Mouse (Mus musculus) heart, adult 2 months (tissue): ENCODE results near the gene Slc9a9. TPM values are rescaled to one million over a fixed set of nuclear protein-coding genes. Genes with fewer than 3 reads are reported as not detected.

Experiments
- DNase-seq, 2 experiments: peaks; one replicate each; pipeline ENCODE4 v3.0.0; 2021
- H3K27ac ChIP-seq: fragments of 200-600 bp; 2 replicates; pipeline ENCODE4 v1.8.1; 2022
- H3K27me3 ChIP-seq: fragments of 200-500 bp; 2 replicates; pipeline ENCODE4 v1.6.1; 2012; ENCODE audit warnings: mild to moderate bottlenecking, low read length, inconsistent platforms, mixed read lengths; ENCODE audit not compliant: control insufficient read depth, insufficient read depth
- H3K36me3 ChIP-seq: fragments of 200-500 bp; 2 replicates; pipeline ENCODE4 v1.6.1; 2012; ENCODE audit warnings: low read length, inconsistent platforms; ENCODE audit not compliant: control insufficient read depth, insufficient read depth
- H3K4me1 ChIP-seq: fragments of 200-500 bp; 2 replicates; pipeline ENCODE4 v1.6.1; 2011; ENCODE audit warnings: low read length; ENCODE audit not compliant: control insufficient read depth, insufficient read depth
- H3K4me3 ChIP-seq: fragments of 200-600 bp; 2 replicates; pipeline ENCODE4 v1.8.1; 2022
- H3K79me2 ChIP-seq: fragments of 200-500 bp; replicated peaks from 2 replicates; pipeline ENCODE4 v1.6.1; 2012; ENCODE audit warnings: mild to moderate bottlenecking, inconsistent platforms, low read length, moderate library complexity, mixed read lengths; ENCODE audit not compliant: control insufficient read depth, insufficient read depth
- H3K9ac ChIP-seq: fragments of 200-500 bp; 2 replicates; pipeline ENCODE4 v1.6.1; 2012; ENCODE audit warnings: low read depth, mild to moderate bottlenecking, control low read depth, inconsistent platforms, low read length, mixed read lengths
- CTCF ChIP-seq: fragments of 200-600 bp; IDR thresholded peaks from 2 replicates; pipeline ENCODE4 v1.8.1; 2022; ENCODE audit warnings: antibody characterized with exemption, mild to moderate bottlenecking, moderate library complexity
- EP300 ChIP-seq: fragments of 200-500 bp; IDR thresholded peaks from 2 replicates; pipeline ENCODE4 v1.6.1; 2011; ENCODE audit warnings: low read depth, low read length, control low read depth; ENCODE audit not compliant: insufficient read depth
- POLR2A ChIP-seq: fragments of 200-500 bp; IDR thresholded peaks from 2 replicates; pipeline ENCODE4 v1.6.1; 2011; ENCODE audit warnings: mild to moderate bottlenecking, low read depth, low read length, control low read depth; ENCODE audit not compliant: insufficient read depth
- WGBS: fragments of 180-500 bp; shearing (Covaris S2); methylation state at CpG from one replicate; pipeline ENCODE4 v1.1.7; 2018; 5-methylcytosine and 5-hydroxymethylcytosine counted together
- intact Hi-C: fragments of 180-260 bp; cut with DNase I; formaldehyde crosslinking; loops from one replicate; pipeline ENCODE4 v1.15.1; 2025
- polyA plus RNA-seq: library from polyadenylated mRNA; depleted of rRNA; stranded (reverse); fragments of >200 nt; gene quantifications from 2 replicates; pipeline ENCODE4 v1.2.3, GENCODE M21; 2012
- total RNA-seq, 2 experiments: library from RNA; stranded (reverse); gene quantifications; 2 replicates each; pipeline ENCODE4 v1.2.3; 2021

Gene Slc9a9
- total and polyA plus RNA-seq, 3 experiments = 1.9 to 2.2 (median 2.0) TPM

DNA sequence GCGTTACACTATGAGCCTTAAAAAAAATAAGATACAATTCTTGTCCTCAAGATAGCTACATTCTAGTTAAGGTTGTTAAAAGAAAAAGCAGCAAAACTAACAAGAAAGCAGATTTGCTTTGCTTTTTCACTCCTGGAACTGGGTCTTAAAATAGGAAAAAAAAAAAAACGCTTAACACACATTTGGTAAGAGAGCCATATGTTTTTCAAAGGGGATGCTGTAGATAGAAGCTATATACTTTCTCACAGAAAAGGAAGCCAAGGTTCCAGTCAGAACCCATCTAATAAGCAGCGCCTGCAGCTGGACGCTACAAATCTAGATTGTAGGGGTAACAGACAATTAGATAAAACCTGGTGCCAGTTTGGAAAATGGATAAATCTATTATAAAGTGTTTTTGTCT is 386.1 kb downstream of the Slc9a9 start:
- H3K36me3 ChIP-seq = no peaks in the 10 kb centered on the region
- no peak for DNase-seq
- intact Hi-C loops = no loop called here
- no peaks in the 10 kb centered on the region for H3K79me2 ChIP-seq
- no peaks in the 10 kb centered on the region for H3K27me3 ChIP-seq
- 75% methylated on average over 4 of the region's 4 CpGs for WGBS
- no peak overlapping the region for H3K27ac ChIP-seq
- TF ChIP-seq CTCF = no peak
- TF ChIP-seq POLR2A = no peak
- no peak for TF ChIP-seq EP300
- no peak overlapping the region for H3K4me3 ChIP-seq
- no peaks in the 10 kb centered on the region for H3K4me1 ChIP-seq
- H3K9ac ChIP-seq = no peak overlapping the region

DNA sequence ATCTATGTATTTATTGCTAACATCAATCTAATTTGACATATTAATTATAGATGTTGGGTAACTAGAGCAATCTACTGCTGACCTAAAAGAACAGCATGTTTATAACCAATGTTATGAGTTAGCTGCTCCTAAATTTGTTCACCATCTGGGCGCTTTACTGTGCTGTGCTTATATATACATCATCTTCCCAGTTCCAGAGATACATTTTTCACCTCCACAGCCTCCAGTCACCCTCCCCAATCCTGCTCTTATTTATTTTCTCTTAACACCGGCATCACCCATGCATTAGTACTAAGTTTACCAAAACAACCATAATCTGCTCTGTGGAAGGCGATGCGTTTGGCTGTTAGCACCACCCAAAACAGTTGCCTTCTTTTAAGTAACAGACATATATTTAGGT is 391.0 kb downstream of the Slc9a9 start:
- H3K36me3 ChIP-seq = no peaks in the 10 kb centered on the region
- H3K27me3 ChIP-seq = no peaks in the 10 kb centered on the region
- no peak overlapping the region for H3K4me3 ChIP-seq
- TF ChIP-seq CTCF (no peak), EP300 (no peak), POLR2A (no peak)
- intact Hi-C loops = no loop called here
- no peaks in the 10 kb centered on the region for H3K79me2 ChIP-seq
- no peak for DNase-seq
- no peak overlapping the region for H3K27ac ChIP-seq
- H3K9ac ChIP-seq = no peak overlapping the region
- 91% methylated on average over 4 of the region's 4 CpGs for WGBS
- no peaks in the 10 kb centered on the region for H3K4me1 ChIP-seq

DNA sequence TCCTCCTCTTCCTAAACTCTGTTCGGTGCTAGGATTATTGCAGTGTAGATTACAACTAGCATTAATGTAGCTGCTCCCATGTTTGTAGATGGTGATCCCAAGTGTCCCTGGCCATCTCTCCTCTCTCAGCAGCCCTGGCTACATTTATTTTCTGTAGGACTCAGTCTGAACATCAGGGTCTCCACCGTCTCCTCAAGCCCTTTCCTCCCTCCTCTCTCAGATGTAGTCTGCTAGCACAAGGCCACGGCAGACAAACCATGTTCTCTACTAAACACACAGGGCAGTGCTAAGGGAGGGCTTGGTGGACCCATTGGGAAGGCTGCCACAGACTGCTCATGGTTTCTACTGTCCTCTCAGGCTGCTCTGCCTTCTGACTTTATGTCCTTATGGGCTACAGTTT is 397.3 kb downstream of the Slc9a9 start:
- H3K79me2 ChIP-seq = no peaks in the 10 kb centered on the region
- H3K36me3 ChIP-seq = no peaks in the 10 kb centered on the region
- TF ChIP-seq EP300 = no peak
- no peak for TF ChIP-seq POLR2A
- no peak for TF ChIP-seq CTCF
- no peak overlapping the region for H3K4me3 ChIP-seq
- WGBS = 69% methylated on average over 2 of the region's 3 CpGs
- no peaks in the 10 kb centered on the region for H3K4me1 ChIP-seq
- intact Hi-C loops = no loop called here
- H3K27me3 ChIP-seq = no peaks in the 10 kb centered on the region
- no peak overlapping the region for H3K27ac ChIP-seq
- no peak overlapping the region for H3K9ac ChIP-seq
- no peak for DNase-seq

DNA sequence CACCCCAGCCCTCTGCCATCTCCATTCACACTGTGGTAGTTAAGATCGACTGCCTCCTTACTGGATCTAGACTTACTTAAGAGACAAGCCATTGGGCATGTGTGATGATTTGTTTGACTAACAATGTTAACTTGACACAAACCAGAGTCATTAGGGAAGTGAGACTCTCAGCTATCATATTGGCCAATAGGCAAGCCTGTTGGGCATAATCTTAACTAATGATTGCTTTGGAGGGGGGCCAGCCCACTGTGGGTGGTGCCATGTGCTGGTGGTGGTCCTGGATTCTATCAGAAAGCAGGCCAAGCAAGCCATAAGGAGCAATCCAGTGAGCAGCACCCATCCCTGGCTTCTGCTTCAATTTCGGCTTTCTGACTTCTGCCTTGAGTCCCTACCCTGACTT is 398.8 kb downstream of the Slc9a9 start:
- WGBS = 94% methylated on average over 2 of the region's 2 CpGs
- intact Hi-C loops = no loop called here
- no peak overlapping the region for H3K4me3 ChIP-seq
- peaks cover 1% of the 10 kb centered on the region; the same call in 1 of the 2 replicates for H3K4me1 ChIP-seq
- no peak overlapping the region for H3K27ac ChIP-seq
- DNase-seq = no peak
- no peak overlapping the region for H3K9ac ChIP-seq
- no peak for TF ChIP-seq EP300
- TF ChIP-seq POLR2A = no peak
- TF ChIP-seq CTCF = no peak
- no peaks in the 10 kb centered on the region for H3K79me2 ChIP-seq
- H3K36me3 ChIP-seq = no peaks in the 10 kb centered on the region
- H3K27me3 ChIP-seq = no peaks in the 10 kb centered on the region

DNA sequence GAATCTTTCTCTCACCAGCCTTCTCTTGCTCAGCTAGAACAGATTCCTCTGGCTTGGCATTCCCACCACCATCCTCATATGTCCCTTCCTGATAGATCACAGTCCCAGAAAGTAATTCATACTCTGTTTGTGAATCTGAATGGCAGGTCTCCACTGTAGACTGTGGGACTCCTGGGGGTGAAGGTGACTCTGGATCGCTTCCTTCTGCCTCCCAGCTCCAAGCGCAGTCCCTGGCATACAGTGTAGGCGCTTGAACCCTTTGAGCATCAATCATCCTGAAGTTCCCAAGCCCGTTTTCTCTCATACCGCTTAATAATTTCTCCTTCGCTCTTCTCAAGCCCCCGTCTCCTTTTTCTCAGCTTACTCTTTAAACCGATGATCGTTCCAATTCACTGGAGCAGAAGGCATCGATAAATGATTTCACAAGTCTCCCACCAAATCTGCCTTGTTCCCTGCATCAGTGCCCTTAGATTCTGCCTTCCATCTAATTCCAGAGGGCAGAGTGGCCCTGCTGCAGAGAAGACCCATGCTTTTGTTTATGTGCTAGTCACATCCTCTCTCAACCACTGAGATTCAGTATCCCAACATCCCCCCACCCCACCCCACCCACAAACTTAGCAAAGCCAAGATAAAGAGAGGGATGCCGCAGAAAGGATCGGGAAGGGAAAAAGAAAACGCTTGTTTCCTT is 401.3 kb downstream of the Slc9a9 start:
- H3K79me2 ChIP-seq = no peaks in the 10 kb centered on the region
- DNase-seq = no peak
- H3K4me3 ChIP-seq = no peak overlapping the region
- H3K27ac ChIP-seq = no peak overlapping the region
- TF ChIP-seq EP300 (no peak), POLR2A (no peak), CTCF (no peak)
- peaks cover 1% of the 10 kb centered on the region; the same call in 1 of the 2 replicates for H3K4me1 ChIP-seq
- intact Hi-C loops = no loop called here
- H3K27me3 ChIP-seq = no peaks in the 10 kb centered on the region
- no peak overlapping the region for H3K9ac ChIP-seq
- H3K36me3 ChIP-seq = no peaks in the 10 kb centered on the region
- 85% methylated on average over 13 of the region's 13 CpGs for WGBS

DNA sequence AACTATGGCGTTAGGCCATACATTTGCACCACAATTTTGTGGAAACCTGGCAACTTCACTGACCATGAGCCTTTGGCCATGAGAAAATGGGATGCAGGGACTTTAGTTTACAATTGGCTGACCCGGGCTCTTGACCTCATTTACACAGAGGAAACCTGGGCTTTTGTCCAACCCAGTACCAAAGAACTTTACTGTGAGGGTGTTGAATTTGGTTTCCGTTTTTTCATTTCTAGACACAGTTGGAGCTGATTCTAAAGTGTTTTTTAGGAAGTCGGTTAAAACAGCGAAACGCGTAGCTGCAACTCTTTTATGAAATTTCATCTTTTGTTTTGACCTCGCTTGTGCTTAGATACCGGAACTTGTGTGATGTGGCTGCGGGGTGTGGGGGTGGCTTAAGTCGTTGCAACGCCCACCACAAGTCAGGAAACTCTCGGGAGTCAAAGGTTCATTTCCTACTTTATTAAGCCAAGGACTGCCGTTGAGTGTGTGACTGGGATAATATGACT is 402.8 kb downstream of the Slc9a9 start:
- Histone ChIP-seq H3K27me3 (no peaks in the 10 kb centered on the region), H3K9ac (no peak overlapping the region), H3K27ac (peak overlapping the region; percentile 29), H3K79me2 (no peaks in the 10 kb centered on the region), H3K36me3 (no peaks in the 10 kb centered on the region), H3K4me3 (peak overlapping the region; percentile 3; the same call in 1 of the 2 replicates), H3K4me1 (peaks cover 1% of the 10 kb centered on the region; the same call in 1 of the 2 replicates)
- intact Hi-C loops = no loop called here
- peak; percentile 24 to 49 for DNase-seq
- WGBS = 39% methylated on average over 14 of the region's 14 CpGs
- TF ChIP-seq EP300 = no peak
- no peak for TF ChIP-seq CTCF
- no peak for TF ChIP-seq POLR2A
